Mouse (Mus musculus): ENCODE measurements around the gene Serac1.

Serac1 gene

DNA sequence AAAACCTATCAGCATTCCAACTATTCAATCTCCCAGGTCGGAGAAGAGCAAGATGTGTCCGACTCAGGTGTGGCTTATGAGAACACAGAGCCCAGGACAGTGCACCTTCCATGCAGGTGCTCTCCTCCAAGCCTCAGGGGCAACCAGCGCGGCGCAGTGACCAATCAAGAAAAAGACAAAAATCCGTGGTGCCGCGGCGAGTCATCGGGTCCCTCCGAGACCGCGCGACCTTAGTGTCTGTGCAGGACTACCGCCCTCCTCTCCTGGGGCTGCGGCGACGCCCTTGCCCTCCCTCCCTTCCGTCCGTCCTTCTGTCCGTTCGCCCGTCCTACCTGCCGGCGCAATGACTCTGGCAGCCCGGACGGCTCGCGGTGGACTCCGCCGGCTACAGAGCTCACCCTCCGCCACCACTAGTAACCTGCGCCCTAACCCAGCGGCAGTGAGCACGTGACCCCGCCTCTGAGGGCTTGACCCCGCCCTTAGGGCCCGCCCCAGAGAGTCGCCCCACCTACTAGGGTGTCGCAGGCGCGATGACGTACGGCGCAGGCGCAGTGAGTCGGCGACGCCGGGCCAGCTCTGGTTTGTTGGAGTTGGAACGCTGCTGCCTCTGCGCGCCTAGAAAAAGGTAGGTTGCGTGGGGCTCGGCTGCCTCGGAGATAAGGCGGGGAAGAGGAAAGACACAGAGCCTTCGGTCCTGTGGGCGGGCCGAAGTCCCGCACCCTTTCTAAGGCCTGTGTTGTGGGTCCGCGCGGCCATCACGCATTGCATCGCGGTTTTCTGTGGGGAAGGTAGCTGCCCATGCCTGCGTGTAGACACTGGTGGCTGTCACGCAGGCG is at the start of gene Serac1, which contains the start of gene Gtf2h5:
Serac1 (minus strand) TSS at position 455 of the 836 bp plus-strand sequence.
Gtf2h5 (plus strand) TSS at position 500 of the 836 bp plus-strand sequence.
- peak; percentile 99 for DNase-seq

DNA sequence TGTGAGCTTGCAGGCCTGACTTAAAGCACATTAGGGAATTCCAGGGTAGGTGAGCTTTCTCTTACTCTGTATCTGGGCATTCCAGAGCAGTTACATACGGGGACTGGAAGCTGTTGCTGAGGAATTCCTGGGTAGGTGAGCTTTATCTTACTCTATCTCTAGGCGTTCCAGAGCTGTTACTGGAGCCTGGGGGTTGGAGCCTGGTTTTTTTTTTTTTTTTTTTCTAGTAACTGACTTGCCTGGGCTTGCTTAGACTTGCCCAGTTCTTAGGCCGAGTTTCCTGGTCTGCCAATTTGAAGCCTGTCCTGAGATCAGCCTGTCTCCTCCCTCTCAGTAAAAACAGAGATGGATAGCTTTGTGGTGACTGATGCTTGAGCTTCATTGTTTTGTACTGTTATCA is 48.5 kb upstream of the Serac1 start:
- DNase-seq: no peak

DNA sequence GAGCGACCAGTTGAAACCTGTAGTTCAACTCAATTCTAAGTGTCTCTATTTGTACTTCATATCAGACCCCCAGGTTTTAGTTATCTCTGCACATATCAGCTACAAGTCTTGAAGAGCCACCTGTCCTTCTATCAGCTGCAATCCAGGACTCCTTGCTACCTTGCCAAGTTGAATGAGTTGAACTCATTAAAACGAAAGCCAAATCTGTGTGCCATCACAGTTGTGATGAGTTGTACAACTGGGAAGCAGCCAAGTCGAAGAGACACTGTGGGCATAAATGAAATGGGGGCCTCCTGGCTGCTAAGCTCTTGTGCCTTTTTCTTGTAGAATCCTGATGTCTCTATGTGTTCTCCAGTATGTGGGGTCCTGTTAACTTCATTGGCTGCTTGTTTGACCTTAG is 45.9 kb upstream of the Serac1 start:
- DNase-seq: no peak

DNA sequence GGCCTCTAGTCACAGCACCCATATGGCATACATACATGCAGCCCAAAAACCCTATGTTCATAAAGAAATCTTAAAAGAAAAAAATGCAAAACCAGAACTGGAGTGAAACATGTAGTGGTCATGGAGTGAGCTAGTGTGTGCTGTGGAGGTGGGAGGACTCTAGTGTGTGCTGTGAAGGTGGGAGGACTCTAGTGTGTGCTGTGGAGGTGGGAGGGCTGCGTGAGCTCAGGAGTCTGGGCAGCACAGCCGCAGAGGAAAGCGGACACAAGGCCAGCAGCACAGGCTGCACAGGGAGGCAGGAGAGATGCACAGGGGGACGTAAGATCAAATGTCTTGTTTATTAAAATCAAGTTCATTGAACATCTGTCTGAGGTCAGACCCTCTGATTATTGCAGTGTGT is 44.2 kb upstream of the Serac1 start:
- DNase-seq: no peak

DNA sequence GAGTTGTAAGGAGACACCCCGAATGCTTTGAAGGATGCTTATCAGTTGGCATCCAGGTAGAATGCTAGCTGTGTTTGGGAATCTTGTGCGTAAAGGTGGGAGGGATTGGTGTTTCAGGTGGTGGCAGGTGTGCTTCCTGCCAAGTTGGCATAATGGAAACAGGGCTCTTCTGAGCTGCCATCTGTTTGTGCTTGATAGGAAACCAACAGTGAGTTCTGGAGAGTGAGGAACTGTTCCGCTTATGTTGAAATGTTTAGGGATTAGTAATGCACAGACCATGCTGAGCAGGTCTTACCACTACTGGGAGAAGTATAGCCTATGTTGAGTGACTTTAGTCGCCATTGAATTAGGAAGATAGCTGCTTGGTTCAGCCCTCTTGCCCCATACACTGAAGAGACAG is 39.3 kb upstream of the Serac1 start:
- DNase-seq: no peak

DNA sequence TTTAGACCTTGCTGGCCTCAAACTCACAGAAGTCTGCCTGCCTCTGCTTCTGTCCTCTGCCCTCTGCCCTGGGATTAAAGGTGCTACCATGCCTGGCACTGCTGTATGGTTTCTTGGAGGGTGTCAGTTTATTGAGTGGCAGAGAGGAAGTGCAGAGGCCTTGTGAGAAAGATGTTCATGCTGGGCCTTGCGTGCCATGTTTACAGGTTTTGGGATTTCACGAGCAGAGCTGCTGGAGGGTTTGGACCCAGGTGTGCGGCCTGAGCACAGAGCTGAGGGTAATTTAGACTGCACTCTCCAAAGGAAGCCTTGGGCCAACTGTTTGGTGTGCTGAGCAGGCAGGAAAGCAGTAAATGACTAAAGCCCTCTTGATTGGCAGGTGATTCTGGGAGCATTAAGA is 38.4 kb upstream of the Serac1 start:
- DNase-seq: no peak

DNA sequence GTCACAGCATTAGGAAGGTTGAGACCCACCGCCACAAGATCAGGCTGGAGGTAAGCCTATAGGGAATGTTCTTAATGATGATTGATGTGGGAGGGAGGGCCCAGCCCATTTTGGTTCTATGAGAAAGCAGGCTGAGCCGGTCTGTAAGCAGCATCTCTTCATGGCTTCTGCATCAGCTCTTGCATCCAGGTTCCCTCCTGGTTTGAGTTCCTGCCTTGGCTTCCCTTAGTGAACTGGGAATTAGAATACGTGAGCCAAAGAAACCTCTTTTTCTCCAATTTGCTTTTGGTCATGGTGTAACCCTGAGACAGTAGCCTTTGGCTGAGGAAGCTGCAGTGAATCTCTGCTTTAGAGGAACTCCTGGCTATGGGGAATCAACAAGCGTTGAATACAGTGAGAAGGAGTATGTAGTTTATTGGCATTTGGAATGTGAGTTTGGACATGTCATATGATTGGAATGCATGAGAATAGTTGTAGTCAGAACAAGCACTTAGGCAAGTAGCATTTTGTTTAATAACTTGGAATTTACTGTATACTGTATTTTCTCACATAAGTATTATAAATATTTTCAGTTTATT is 37.7 kb upstream of the Serac1 start:
- no peak for DNase-seq

DNA sequence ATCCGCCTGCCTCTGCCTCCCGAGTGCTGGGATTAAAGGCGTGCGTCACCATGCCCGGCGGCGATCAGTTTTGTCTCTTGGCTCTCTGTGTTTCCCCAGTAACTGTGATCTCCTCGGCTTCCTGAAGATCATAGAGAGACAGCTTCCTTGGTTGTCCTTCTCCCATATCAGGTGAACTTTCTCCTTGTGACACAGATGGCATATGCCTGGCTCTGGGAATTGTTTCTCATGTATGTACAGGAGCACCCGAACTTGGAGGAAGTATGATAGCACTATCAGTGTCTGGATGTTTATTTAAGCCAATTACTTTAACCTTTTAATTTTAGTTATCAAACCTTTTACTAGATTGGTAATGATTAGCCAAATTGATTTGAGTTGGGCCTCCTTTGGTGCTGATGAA is 35.5 kb upstream of the Serac1 start:
- DNase-seq: no peak

DNA sequence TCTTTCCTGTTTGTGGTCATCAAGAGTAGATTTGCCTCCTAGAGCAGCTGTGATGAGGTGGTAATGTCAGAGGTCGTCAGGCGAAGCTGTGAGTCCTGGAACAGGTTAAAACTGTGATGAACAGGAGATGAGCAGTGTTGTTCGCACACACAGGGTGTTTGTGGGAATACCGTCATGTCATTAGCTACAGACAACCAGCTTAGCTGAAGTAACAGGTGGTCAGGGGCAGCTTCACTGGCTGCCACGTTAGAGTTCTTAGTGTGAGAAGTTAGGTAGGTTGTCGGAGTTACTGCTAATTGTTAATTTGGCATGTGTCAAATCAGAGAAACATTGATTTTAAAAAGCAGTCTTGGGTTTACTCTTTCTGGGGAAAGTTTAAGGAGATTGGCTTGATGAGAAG is 34.1 kb upstream of the Serac1 start:
- no peak for DNase-seq

DNA sequence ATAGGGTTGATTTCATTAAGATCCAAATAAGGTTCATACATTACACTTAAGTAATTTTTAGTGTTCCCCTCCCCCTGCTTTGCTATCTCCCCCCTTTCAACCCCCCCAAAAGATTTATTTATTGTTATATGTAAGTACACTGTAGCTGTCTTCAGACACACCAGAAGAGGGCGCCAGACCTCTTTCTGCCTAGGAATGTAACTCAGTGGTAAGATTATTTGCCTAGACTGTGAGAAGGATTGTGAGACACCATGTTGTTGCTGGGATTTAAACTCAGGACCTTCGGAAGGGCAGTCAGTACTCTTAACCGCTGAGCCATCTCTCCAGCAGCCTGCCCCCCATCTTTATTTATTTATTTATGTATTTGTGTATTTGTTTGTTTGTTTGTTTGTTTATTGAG is 31.4 kb upstream of the Serac1 start:
- no peak for DNase-seq

DNA sequence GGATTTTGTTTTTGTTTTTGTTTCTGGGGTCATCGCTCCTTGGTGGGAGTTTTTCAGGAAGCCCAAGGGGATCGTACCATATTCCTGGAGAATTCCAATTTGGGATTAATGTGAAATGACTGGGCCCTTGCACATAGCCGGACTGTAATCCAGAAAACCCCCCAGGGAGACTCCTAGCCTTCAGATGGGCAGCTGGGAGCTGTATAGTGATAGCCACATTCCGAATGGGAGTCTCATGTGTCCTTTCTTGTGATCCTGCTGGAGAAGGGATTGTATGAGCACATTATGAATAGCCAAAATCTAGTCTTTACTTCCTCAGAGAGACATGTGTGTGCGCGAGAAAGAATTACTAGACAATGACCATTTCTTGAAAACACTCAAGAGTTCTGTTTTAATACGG is 28.6 kb upstream of the Serac1 start:
- no peak for DNase-seq

DNA sequence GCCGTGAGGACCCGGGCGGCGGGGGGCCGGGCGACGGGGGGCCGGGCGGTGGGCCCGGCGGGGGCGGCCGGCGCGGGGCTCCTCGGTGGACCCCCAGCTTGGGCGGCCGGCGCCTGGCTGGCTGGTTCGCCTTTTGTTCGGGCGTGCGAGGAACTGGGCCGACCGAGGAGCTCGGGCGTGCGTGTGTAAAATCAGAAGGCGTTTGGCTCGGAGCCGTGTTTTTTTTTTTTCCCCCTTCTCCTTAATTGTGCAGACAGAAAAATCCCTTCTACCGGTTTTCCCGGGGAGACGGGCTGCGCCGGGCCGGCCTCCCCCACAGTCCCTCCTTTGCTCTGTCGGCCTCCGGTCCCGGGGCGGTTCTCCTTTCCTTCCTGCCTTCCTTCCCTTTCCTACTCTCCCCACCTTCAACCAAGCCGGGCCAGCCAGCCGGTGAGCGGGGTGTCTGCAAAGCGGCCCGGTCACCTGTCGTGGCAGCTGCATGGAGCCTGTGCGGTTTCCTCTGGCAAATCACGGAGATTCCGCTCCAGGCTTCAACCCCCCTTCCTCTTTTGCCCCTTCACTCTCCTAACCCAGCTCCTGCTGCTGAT is 27.6 kb upstream of the Serac1 start:
- peak; percentile 63 to 78 for DNase-seq

DNA sequence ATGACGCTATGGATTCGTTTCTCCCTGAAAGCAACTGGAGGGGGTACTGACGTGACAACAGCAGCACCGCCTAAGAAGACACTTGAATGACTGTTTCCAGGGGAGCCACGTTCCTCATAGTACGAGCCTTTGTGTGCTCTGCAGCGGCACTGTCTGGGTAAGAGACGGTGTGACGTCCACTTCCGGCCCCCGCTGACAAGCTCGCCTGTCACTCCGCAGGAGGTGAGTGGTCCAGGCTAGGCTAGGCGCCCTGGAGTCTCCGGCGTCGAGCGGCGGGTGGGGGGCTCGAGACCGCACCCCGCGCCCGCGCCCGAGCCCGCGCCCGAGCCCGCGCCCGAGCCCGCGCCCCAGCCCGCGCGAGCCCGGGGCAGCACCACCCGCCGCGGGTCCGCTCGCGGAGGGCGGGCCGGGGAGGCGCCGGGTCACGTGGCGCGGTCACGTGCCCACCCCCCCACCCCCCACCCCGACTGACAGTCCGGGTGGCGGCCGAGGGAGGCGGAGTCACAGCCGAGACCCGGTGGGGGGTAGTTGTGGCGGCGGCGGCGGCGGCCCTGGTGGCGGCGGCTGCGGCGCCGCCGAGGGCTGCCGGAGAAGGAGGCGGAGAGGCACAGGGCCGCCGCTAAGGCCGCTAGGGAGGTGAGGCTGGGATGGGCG is 26.9 kb upstream of the Serac1 start, which contains the start of gene Tulp4:
Tulp4 (plus strand) TSS at position 77 of the 654 bp plus-strand sequence.
- DNase-seq: peak; percentile 85 to 92

DNA sequence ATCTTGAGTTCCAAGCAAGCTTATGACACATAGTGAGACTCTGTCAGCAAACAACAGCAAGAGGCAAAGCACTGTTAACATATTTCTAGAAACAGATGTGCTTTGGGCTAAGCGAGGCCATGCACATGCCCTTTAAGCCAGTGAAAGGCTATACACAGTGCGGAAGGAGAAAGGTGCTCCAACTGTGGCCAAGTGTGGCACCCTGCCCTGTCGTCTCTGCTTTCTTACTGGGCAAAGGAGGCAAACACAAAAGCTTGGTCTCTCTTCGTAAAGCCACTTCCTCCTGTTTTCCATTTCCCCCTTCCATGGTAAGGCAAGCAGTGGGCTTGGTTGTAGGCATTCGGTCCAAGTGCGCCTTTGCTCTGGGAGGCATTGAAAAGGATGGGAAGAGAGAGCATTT is 24.0 kb upstream of the Serac1 start:
- no peak for DNase-seq

DNA sequence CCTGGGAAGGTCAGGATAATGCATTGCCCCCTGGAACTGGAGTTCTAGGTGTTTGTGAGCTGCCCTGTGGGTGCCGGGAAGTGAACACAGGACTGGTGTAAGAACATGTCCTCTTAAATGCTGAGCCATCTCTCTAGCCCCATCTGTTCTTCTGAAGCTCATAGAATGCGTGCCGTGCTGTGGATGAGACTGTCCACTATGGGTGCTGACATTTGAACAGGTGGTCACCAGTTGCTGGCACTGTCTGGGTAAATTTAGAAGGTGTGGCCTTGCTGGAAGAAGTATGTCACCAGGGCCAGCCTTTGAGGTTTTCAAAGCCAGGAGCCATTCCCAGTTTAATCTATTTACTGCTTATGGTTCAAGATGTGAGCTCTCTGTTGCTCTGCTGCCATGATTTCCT is 22.7 kb upstream of the Serac1 start:
- DNase-seq: no peak

DNA sequence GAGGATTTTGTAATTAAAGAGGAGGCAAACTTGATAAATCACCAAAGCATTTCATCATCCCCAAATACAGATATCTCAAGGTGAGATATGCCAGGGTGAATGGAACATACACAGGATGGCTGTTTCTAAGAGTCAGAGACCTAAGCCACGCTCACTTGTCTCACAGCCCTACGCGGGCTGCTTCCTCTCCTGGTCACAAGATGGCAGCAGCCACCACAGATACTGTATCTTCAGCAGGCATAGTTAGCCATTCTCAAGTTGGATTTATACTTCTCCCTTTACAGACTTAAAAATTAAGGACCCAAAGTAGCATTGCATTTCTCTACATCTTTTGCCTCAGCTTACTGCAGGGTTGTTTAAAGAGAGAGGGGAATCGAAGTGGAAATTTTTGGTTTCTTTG is 18.3 kb upstream of the Serac1 start:
- peak; percentile 70 to 77 for DNase-seq

DNA sequence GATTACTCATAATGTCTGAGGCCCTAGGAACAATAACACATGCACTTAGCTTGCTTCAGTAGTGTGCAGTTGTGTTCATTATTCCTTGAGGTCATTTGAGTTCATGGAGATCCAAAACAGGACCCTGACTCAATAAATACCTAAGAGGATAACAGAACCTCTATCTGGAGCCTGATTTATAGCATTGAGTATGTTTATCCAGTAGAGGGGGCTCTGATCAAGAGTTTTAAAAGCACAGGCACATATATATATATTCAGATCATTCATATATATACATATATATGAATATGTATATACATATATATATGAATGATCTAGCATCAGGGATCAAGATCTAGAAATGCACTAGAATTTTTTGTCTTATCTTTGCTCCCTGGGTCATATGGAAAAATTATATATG is 16.0 kb upstream of the Serac1 start:
- DNase-seq: no peak

DNA sequence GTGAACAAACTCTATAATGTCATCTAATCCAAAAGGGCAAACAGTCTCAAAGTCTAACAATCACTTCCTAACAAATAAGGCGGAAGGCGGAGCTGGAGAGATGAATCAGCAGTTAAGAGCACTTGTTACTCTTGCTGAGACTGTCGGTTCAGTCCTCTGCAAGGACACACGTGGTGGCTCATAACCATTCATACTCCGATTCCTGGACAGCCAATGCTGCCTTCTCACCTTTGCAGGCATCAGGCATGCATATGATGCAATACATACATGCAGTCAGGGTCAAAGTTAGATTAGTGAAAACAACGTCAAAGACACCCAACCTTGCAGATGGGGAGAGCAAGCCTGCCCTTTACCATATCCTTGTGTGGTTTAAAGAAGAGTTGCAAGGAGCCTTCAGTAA is 12.1 kb upstream of the Serac1 start:
- no peak for DNase-seq

DNA sequence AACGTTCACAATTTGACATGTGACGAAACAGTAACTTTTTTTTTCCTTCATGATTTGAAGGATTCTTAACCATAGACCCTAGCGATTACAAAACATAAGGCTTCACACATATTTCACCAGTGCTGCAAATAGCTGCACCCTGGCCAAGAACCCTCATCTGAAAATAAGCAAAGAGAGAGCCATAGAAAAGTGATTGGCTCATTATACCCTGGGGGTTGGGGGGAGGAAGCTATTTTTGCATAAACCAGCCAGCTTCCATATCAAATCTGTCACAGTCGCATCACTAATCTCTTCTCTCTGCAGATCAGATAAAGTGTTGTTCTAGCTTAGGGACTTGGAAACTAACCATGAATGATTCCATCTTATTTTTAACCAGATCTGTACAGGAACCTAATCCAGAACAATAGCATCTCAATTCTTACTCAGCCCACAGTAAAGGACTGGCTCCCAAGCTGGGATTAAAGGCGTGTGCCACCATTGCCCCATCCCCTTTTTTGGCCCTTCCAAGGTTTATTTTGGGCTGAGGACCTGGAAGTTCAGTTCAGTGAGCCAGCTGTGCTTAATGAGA is 3.9 kb upstream of the Serac1 start:
- no peak for DNase-seq

DNA sequence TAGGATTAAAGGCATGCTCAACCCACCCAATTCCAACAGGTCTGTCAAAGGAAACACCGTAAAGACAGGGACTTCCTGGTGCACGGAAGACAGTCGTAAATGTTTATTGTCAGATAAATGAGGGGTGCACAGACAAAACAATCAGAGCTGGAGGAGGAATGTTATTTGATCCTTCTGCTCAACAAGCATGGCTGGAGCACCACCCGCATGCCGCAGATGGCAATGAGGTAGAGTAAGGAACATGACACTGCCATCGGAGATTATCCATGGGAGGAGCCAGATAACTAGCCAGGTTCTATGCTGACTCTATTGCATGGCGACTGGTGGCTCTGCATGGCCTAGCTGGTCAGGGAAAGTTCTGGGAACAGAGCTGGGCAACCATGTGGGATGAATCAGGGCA is 6.1 kb downstream of the Serac1 start:
- DNase-seq: peak in 1 of 2 experiments; percentile 12

DNA sequence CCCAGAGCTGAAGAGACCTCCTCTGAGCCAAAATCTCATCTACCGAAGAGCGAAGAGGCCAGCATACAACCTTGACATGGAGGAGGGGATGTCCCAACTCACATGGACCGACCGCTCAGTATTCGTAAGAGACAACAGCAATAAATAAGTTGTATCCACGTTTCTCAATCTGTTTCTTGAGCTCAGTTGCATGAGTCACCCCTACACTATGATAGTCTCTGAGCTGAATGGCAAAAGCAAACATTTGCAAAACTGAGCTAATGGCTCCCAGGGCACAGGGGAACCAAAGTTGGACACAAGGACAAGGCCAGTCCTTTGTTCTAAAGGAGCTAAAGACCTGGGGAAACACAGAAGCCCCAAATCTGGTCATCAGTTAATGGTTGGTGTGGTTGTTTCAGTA is 9.7 kb downstream of the Serac1 start:
- no peak for DNase-seq

DNA sequence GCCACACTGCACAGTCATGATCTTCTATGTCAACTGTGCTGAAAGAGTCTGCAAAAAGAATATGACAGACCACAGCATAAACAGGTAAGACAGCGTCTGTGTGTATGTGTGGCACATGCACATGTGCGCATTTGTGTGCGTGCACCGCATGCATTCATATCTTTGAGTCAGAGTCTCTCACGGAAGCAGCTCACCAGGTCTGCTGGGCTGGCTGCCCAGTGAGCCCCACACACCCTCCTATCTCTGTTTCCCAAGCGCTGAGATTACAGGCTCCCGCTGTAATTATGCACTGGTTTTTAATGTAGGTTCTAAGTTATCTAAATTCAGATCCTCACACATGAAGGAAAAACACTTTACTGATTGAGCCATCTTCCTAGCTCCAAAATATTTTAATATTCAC is 11.9 kb downstream of the Serac1 start:
- DNase-seq: no peak

DNA sequence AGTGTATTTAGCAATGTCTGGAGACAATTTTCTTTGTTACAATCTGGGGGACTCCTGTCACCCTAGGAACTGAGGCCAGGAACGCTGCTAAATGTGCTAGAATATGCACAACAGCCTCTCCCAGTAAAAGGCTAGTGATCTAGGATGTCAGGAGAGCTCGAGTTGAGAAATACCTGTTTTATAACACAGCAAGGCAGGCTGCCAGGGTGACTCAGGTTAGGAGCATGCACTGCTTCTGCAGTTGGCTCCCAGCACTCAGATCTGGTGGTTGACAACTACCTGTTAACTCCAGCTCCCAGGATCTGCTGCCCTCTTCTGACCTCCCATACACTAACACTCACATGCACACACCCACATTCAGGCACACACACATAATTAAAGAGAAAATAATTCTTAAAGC is 13.5 kb downstream of the Serac1 start:
- no peak for DNase-seq

All from kidney, postnatal 4 days (tissue).